Mouse (Mus musculus): ENCODE results near the gene 2410015M20Rik. TPM values are rescaled to one million over a fixed set of nuclear protein-coding genes. Genes with fewer than 3 reads are reported as not detected.

The 2410015M20Rik gene
- 309 TPM for polyA plus RNA-seq (2014; fragmentation: Illumina TruSeq; extraction: RNeasy Lipid Tissue Mini Kit (QIAGEN cat#74804); ENCODE audit: low read depth, low replicate concordance)

DNA sequence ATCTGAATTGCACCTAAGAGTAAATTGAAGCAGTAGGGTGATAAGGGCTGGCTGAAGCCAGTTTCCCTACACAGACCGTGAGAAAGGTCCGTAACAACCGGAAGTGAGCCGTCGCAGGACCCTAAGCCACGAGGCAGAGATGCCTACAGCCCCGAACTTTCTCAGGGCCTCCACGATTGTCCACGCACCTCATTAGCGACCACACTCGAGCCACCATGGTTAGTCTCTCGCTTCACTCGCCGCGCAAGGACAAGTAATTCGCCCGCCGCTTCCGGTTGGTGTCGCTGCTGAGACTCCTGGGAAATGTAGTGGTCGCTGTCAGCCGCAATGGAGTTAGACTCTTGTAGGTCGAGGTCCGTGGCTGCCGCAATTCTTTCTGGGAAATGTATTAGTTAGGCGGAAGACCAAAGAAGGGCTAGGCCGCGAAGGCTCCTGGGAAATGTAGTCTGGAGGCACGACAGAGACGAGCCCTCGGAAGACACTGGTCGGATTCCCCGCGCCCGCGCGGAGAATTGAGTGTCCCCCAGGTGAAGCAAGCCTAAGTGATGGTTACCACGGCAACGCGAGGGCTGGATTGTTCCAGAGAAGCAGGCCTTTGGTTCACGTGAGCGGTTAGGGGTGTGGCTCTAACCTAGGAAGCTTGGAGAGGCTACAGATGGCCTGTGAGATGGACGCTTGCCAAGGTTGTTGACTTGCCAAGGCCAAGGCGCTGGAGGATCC lies at the start of gene 2410015M20Rik:
TSS of gene 2410015M20Rik (minus strand) at position 320 of the 720 bp plus-strand sequence.

DNA sequence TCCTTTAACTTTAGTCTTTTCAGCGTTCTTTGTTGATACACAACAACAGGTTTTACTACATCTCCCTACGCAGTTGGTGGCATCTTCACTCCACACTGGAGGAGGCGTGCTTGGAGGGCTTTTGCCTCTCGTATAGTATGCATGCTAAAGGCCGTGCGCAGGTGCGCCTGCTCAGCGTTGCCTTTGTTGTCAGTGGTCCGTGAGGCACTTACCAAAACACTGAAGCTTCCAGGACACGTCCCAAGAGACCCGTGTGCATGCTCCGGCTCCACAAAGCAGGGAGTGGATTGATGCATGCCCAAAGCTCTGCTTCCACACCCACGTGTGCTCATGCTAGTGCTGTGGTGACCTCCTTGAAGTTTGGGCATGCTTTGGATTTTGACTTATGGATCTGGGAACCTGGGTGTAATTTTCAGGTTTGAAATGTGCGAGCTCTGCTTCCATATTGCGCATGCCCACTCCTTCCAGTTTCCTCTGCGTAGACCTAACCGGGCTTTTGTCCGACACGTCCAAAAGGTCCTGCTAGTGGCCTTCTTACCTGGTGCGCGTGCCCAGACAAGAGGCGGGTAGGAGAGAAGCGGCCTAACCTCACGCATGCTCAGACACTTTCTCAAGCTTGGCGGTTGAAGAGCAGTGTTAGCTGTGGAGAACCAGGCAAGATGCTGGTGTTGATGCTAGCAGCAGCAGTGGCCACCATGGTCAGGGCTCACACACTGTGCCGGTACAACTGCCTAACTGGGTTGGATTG lies 18.1 kb upstream of the 2410015M20Rik start, which contains the start of gene Catsperd:
TSS of gene Catsperd (plus strand) at position 614 of the 748 bp plus-strand sequence.

DNA sequence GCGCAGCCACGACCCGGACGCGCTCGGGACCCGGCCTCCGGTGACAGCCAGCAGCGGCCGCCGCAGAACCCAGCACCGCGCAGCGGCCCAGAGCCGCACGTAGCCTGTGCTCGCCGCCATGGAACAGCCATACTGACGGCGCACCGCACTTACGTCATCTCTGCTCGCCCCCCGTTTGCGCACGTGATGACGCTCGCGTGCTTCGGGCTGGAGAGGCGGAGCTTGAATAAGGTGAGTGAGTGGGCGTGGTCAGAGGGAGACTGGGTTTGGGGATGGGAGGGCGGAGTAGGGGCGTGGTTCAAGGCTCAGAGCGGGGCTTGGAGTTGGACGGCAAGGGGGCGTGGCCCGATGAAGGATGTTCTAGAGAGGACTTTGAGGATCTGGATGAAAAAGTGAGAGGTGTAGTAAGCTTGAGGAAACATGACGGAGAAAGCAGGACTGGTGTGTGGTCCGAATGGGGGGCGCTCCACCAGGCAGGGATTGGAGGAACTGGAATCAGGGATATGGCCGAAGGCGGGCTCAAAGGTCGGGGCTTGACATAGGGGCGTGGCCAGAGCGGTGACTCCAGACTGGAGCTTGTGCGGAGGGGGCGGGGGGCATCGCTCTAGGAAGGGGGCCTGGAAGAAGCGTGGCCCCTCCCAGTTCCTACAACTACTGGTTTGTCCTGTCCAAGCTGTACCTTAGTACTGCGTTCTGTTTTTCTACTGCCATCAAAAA lies 17.3 kb upstream of the 2410015M20Rik start, which contains the start of gene Lonp1:
TSS of gene Lonp1 (minus strand) at position 134 of the 717 bp plus-strand sequence.

DNA sequence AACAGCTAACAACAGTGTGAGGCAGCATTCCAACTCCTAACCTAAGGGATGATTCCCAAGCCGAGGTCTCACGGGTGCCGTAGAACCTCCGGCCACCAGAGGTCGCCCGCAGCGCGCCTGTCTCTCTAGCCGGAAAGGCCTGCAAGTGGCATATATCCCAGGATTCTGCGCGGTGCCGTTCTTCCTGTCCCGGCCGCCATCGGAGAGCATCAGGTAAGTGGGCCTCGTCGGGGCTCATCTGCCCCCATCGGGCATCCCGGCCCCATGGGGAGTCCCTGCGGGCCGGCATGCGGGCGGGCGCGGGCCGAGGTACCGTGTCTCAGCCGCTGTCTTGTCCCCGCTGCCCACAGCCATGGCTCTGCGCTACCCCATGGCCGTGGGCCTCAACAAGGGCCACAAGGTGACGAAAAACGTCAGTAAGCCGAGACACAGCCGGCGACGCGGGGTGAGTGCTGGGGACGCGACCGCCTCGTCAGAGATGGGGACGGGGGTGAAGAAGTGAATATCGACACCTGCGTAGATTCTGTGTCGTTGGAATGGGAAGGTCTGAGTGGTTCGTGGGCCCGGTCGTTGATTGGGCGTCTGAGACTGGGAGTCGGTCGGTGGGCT lies 3.8 kb upstream of the 2410015M20Rik start, which contains the start of gene Rpl36:
TSS of gene Rpl36 (plus strand) at position 181 of the 609 bp plus-strand sequence.

DNA sequence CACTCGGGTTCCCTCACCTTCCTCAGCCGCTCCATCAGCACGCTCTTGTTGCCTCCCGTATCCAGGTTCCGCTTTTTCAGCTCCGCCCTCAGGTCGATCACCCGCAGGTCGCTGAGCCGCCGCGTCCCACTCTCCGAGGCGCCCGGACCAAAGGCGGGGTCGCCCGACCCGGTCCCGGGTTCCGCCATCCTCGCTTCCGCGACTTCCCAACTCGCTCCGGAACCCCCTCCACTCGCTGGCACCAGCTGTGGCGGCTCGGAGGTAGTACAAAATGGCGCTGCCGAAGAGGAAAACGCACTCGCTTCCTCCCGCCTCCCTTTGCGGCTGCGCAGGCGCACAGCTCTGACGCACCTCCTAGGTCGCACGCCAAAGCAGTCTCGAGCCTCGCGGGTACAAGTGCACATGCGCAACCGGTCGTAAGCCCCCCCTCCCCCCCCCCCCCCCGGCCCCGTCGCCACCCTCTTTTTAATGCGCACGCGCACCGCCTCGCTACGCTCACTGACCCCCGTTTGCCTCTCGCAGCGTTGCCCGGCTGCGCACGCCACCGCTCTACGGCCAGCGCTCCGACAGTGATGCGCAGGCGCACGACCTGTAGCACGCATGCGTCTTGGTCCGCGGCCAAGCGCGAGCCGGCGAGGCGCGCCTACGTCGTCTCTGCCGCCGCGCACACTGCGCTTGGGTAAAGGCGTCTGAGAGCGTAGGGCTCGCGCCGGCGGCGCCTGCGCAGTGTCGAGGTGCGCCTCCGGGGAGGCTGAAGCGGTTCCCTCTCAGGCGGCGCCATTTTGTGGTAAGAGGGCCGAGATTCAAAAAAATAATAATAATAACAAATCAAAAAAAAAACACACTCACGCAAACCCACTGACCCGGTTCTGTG lies 25.1 kb downstream of the 2410015M20Rik start, which contains the start of the genes Safb2 and Safb:
TSS of gene Safb2 (minus strand) at position 329 of the 874 bp plus-strand sequence.
TSS of gene Safb (plus strand) at position 569 of the 874 bp plus-strand sequence.

Other genes starting within 250 kb of the 2410015M20Rik start
- 49.8 TPM for gene Ptprs, start 133.3 kb downstream of the 2410015M20Rik start, polyA plus RNA-seq (2014; fragmentation: Illumina TruSeq; extraction: RNeasy Lipid Tissue Mini Kit (QIAGEN cat#74804); ENCODE audit: low read depth, low replicate concordance)
- gene Znrf4, start 97.3 kb downstream of the 2410015M20Rik start, polyA plus RNA-seq (2014; fragmentation: Illumina TruSeq; extraction: RNeasy Lipid Tissue Mini Kit (QIAGEN cat#74804); ENCODE audit: low read depth, low replicate concordance) = 8.4 TPM
- 7.1 TPM for gene Gm20219, start 55.4 kb downstream of the 2410015M20Rik start, polyA plus RNA-seq (2014; fragmentation: Illumina TruSeq; extraction: RNeasy Lipid Tissue Mini Kit (QIAGEN cat#74804); ENCODE audit: low read depth, low replicate concordance)
- 77.2 TPM for gene Safb2, start 25.2 kb downstream of the 2410015M20Rik start, polyA plus RNA-seq (2014; fragmentation: Illumina TruSeq; extraction: RNeasy Lipid Tissue Mini Kit (QIAGEN cat#74804); ENCODE audit: low read depth, low replicate concordance)
- gene Safb, start 24.9 kb downstream of the 2410015M20Rik start, polyA plus RNA-seq (2014; fragmentation: Illumina TruSeq; extraction: RNeasy Lipid Tissue Mini Kit (QIAGEN cat#74804); ENCODE audit: low read depth, low replicate concordance) = 77.6 TPM
- gene Rpl36, start 3.6 kb upstream of the 2410015M20Rik start, polyA plus RNA-seq (2014; fragmentation: Illumina TruSeq; extraction: RNeasy Lipid Tissue Mini Kit (QIAGEN cat#74804); ENCODE audit: low read depth, low replicate concordance) = 1,330 TPM
- 60.5 TPM for gene Lonp1, start 17.1 kb upstream of the 2410015M20Rik start, polyA plus RNA-seq (2014; fragmentation: Illumina TruSeq; extraction: RNeasy Lipid Tissue Mini Kit (QIAGEN cat#74804); ENCODE audit: low read depth, low replicate concordance)
- gene Catsperd, start 18.4 kb upstream of the 2410015M20Rik start, polyA plus RNA-seq (2014; fragmentation: Illumina TruSeq; extraction: RNeasy Lipid Tissue Mini Kit (QIAGEN cat#74804); ENCODE audit: low read depth, low replicate concordance) = 3.6 TPM
- 42.4 TPM for gene Ranbp3, start 63.5 kb upstream of the 2410015M20Rik start, polyA plus RNA-seq (2014; fragmentation: Illumina TruSeq; extraction: RNeasy Lipid Tissue Mini Kit (QIAGEN cat#74804); ENCODE audit: low read depth, low replicate concordance)
- gene Ndufa11, start 108.0 kb upstream of the 2410015M20Rik start, polyA plus RNA-seq (2014; fragmentation: Illumina TruSeq; extraction: RNeasy Lipid Tissue Mini Kit (QIAGEN cat#74804); ENCODE audit: low read depth, low replicate concordance) = 224 TPM
- 43.1 TPM for gene Vmac, start 108.3 kb upstream of the 2410015M20Rik start, polyA plus RNA-seq (2014; fragmentation: Illumina TruSeq; extraction: RNeasy Lipid Tissue Mini Kit (QIAGEN cat#74804); ENCODE audit: low read depth, low replicate concordance)
- gene Nrtn, start 147.8 kb upstream of the 2410015M20Rik start, polyA plus RNA-seq (2014; fragmentation: Illumina TruSeq; extraction: RNeasy Lipid Tissue Mini Kit (QIAGEN cat#74804); ENCODE audit: low read depth, low replicate concordance) = 3.1 TPM
- 27.7 TPM for gene Dus3l, start 155.0 kb upstream of the 2410015M20Rik start, polyA plus RNA-seq (2014; fragmentation: Illumina TruSeq; extraction: RNeasy Lipid Tissue Mini Kit (QIAGEN cat#74804); ENCODE audit: low read depth, low replicate concordance)
- gene Prr22, start 160.5 kb upstream of the 2410015M20Rik start, polyA plus RNA-seq (2014; fragmentation: Illumina TruSeq; extraction: RNeasy Lipid Tissue Mini Kit (QIAGEN cat#74804); ENCODE audit: low read depth, low replicate concordance) = 3.3 TPM
- gene Rfx2, start 221.2 kb upstream of the 2410015M20Rik start, polyA plus RNA-seq (2014; fragmentation: Illumina TruSeq; extraction: RNeasy Lipid Tissue Mini Kit (QIAGEN cat#74804); ENCODE audit: low read depth, low replicate concordance) = 12.6 TPM

Measured in adipose tissue, adult 10 weeks (tissue).